Mouse (Mus musculus) left cerebral cortex, postnatal 36 days (tissue): ENCODE results near the gene Shld2. TPM values are rescaled to one million over a fixed set of nuclear protein-coding genes. Genes with fewer than 3 reads are reported as not detected.
A peak's percentile ranks its signal among the peaks of the same experiment; 100 is the strongest.
"Not testable (repeated sequence)": the region's sequence is repeated elsewhere in the genome, so short reads cannot be mapped to it uniquely, and the experiment has no call there.

Experiments
- DNase-seq, 2 experiments: peaks; one replicate each; pipeline ENCODE4 v3.0.0; 2021 to 2022; ENCODE audit warnings: low spot score in 2 of 2, mixed read lengths in 1 of 2
- intact Hi-C: fragments of 180-260 bp; cut with DNase I; formaldehyde crosslinking; loops from one replicate; pipeline ENCODE4 v1.15.1; 2025
- total RNA-seq, 2 experiments: library from RNA; stranded (reverse); gene quantifications; 2 replicates each; pipeline ENCODE4 v1.2.3; 2021

The Shld2 gene
- total RNA-seq, 2 experiments from 2014 or later, result 12.5 to 14.0 TPM

DNA sequence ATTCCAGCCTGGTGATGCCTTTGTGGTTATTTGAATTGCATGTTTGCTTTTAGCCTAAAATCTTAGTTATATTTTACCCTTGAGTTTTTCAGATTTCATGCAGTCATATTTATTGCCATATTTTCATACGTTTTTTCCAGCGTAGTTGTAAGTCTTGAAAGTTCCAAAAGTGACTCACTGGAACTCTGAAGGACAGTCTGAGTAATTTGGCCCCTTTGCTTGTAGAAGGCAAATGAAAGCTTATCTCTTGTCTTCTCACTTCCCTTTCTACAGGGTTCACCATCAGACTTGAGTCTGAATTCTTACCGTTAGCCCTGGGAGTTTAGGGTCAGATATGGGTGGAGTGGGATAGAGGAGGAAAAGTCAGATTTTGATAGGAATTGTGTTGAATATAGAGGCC lies 16.3 kb upstream of the Shld2 start:
- no peak for DNase-seq
- intact Hi-C loops, result no loop called here

DNA sequence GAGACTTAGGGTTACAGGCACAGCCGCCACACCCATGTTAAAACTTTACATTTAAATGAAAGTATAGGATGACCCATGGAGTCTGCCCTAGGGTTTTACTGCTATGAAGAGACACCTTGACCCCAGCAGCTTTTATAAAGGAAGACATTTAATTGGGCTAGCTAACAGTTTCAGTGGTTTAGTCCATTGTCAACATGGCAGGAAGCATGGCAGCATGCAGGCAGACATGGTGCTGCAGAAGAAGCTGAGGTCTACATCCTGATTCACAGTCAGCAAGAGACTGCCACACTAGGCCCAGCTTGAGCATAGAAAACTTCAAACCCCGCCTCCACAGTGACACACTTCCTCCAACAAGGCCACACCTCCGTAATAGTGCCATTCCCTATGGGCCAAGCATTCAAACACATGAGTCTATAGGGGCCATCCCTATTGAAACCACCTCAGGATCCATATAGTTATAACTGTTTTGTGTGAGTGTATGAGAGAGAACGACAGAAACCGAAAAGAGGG lies 13.3 kb upstream of the Shld2 start:
- intact Hi-C loops, result no loop called here
- DNase-seq, result no peak

DNA sequence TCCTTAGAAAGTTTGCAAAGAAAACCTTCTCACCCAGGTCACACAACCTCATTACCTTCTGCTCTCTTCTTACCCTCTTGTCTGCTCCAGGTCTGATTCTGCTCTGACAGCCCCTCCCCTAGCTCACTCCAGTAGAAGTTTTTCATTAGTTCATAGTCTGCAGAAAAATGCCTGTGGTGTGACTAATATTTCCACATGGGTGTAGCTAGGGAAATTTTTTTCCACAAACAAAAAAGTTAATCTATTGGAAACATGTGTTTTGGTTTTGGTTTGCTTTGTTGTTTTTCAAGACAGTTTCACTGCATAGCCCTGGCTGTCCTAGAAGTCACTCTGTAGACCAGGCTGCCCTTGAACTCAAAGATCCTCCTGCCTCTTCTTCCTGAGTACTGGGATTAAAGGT lies 7.8 kb upstream of the Shld2 start:
- intact Hi-C loops, result no loop called here
- no peak for DNase-seq

DNA sequence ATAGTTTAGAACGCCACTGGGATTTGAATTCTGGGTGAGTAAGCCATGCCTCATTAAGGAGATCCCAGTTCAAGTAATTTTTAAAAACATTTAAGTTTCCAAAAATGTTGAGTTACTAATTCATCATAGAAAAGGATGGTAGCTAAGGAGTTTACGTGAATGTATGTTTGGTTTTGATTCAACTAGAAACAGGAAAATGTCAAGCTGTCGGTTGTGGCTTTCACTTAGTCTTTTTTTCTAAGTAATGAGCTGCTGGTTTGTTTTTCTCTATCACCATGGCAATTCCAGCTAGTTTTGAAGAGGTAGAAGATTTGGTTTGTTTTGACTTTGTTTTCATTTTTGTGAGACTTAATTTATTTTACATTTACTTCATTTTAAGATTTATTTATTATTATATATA lies 7.1 kb upstream of the Shld2 start:
- DNase-seq, result no peak
- intact Hi-C loops, result no loop called here

DNA sequence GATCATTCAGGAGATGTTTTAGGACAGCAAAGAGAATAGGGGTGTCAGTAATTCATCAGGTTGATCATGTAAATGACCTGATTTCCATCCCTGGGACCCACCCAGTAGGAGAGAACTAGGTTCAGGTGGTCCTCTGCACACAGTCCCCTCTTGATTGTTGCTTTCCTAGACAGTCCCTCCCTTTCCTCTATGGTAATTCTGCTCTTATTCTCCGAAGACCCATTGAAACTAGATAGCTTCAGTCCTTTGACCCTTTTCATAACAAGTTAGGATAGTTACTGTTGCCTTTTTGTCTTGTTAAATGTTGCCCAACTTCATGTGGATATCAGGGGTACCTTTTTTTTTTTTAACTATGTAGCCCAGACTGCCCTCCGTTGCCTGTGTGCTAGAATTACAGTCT lies 6.1 kb upstream of the Shld2 start:
- no peak for DNase-seq
- intact Hi-C loops, result no loop called here

DNA sequence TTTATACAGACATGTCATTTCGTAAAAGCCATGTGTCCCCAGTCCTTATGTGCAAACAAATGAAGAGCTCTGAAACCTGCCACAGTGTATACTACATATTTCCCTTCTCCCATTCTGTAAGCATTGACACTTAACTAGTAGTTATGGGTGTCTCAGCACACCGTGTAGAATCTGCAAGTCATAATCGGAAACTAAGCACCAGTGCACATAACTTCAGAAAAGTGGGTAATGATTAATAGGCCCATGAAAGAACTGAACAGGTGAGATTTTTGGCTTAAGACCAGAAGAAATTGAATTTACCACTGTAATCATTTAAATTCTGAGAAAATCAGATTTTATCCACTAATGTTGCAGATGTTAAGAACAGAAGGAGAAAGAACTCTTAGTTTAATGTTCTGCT lies 4.5 kb upstream of the Shld2 start:
- DNase-seq, result no peak
- intact Hi-C loops, result loop anchor here (5.0 kb wide), 1 partner anchor 42 kb away; no protein-coding TSS in a partner anchor

DNA sequence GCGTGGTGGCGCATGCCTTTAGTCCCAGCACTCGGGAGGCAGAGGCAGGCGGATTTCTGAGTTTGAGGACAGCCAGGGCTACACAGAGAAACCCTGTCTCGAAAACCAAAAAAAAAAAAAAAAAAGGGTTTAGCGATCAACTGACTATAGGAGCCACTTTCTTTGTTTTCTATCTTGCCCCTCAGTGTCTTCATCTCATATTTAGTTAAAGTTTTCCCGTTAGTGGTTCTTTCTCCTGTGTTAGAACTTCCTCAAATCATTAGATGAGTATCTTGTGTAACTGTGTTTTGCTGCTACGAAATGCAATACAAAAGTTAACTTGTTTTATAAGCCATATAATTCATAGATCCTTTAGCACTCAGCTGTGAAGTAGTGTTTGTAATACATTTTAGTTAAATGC lies 4.1 kb upstream of the Shld2 start:
- intact Hi-C loops, result loop anchor here (5.0 kb wide), 1 partner anchor 42 kb away; no protein-coding TSS in a partner anchor
- not testable (repeated sequence) for DNase-seq

DNA sequence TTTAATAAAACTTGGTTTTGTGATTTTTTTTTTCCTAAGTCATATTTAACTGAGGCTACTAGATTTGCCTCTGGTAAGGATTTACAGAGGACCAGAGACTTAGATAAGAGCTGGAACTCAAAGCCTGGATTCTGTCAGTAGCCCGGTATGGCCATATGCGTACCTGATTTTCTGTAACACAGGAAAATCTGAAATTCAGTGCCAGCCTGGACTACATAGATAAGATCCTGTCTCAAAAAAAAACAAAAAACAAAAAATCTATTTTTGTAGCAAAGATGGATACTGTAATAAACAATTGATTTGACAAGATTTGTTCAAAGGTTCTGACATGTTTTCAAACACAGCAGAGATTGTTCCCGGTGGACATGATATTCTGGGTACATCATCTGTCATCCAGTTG lies 3.3 kb upstream of the Shld2 start:
- DNase-seq, result no peak
- intact Hi-C loops, result loop anchor here (5.0 kb wide), 1 partner anchor 41 kb away; no protein-coding TSS in a partner anchor

DNA sequence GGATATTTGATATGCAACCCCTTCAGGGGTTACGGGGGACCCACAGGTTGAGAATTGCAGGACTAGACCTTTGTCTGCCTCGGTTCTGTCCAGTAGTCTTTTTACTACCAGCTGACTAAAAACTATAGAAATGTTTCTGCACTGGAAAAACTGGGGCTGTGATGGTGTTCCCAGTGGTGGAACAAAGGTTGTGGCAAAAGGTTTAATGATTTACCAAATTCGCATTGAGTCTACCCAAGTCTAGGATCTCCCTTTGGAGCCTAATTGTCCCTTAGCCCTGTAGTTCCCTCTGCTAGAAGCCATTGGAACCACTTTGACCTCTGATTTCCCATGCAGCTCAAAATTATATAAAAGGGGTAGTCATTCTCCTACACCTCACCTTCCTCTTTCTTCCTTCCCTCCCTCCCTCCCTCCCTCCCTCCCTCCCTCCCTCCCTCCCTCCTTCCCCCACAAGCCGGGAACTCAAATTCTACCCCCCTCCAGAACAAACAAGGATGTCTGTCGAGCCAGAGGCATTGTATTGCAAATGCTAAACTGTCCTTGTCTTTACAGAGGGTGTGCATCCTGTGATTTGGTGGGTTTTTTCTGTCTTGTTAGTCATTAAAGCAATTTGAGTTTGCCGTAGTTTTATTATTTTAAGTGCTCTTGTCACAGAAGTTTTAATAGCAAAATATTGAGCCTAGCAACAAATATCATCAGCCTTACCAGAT lies 2.2 kb upstream of the Shld2 start:
- intact Hi-C loops, result loop anchor here (5.0 kb wide), 1 partner anchor 40 kb away; no protein-coding TSS in a partner anchor
- no peak for DNase-seq

DNA sequence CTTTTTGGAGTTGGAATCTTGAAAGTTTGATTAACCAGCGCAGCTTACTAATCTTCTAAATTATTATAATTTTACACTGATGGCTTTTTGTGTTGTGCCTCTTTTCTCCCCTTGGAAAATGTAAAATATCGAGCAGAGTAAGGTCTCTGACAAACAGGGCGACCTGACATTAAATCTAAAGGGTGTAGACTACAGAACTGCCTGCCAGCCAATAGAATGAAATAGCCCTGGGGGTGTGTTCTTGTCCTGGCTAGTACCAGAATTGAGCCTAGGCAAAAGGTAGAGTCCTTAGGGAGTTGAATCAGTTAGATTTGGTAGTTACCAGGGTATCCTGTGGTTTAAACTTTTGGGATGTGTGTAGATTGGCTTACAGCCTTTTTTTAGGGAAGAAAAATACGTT lies 1.4 kb upstream of the Shld2 start:
- intact Hi-C loops, result loop anchor here (5.0 kb wide), 1 partner anchor 39 kb away; no protein-coding TSS in a partner anchor
- no peak for DNase-seq

DNA sequence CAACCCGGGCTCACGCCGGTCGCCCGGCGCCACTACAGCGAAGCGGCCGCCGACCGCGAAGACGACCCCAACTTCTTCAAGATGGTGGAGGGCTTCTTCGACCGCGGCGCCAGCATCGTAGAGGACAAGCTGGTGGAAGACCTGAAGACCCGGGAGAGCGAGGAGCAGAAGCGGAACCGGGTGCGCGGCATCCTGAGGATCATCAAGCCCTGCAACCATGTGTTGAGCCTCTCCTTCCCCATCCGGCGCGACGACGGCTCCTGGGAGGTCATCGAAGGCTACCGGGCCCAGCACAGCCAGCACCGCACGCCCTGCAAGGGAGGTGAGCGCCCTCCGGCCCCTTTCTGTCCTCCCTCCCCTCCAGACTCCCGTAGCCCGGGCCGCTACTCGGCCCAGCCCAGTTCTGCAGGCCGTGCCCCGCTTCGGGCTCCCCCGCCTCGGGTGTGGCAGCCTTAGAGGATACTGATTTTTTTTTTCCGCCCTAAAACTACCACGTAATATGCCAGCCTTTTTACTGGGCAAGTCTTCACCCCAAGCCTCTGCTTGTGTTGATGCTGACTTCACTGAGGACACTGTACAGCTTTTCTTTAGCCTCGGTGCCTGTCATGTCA lies 833 bp upstream of the Shld2 start:
- intact Hi-C loops, result loop anchor here (5.0 kb wide), 1 partner anchor 39 kb away; no protein-coding TSS in a partner anchor
- DNase-seq, result no peak

DNA sequence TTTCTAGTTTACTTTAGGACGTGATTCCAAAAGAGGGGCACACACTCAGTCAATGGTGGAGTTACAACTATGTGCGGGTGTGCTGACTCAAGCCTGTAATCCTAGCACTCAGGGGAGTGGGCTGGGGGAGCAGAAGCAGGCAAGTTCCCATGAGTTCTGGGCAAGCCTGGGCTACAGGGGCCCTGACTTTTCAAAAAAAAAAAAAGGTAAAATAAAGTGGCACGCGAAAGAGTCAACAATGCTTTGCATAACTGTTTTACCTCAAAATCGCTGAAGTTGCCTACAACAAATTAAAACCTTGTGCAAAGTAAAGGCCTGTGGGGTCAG lies 423 bp downstream of the Shld2 start:
- DNase-seq, result peak in 1 of 2 experiments; percentile 14
- intact Hi-C loops, result loop anchor here (5.0 kb wide), 1 partner anchor 38 kb away; no protein-coding TSS in a partner anchor

DNA sequence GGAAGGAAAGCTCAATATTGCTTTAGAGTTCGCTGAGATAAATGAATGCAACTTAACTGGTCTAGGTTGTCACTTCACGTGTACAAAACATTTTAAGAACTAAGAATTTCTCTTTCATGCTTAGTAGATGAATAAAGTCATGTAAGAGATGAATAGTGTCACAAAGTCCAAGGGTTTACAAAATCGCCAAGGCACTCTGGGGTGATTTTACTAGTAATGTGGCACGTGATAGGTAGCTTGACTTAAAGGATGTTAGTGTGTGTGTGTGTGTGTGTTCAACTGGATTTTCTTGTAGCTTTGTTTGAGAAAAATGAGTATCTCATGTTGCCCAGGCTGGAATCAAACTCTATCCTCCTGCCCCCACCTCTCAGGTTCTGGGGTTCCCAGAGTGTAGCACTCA lies 1.0 kb downstream of the Shld2 start:
- intact Hi-C loops, result no loop called here
- no peak for DNase-seq

DNA sequence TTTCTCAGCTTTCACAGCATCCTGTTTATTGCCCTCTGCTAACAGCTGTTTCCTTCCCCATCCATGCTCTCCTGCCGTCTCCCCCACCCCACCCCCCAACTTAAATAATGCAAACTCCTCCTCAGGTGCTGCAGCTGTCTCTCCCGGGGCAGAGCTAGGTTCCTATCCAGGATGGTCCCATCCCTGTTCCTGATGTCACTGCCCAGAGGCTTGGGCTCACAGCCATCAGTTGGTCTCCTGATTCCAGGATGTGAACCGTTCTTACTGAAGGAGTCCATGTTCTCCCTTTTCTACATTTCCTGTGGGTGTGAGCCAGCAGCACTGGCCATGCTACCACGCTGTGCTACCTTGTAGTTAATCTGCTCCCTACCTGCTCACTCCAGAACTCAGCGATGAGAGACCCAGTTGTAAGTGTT lies 7.0 kb downstream of the Shld2 start:
- intact Hi-C loops, result no loop called here
- no peak for DNase-seq

DNA sequence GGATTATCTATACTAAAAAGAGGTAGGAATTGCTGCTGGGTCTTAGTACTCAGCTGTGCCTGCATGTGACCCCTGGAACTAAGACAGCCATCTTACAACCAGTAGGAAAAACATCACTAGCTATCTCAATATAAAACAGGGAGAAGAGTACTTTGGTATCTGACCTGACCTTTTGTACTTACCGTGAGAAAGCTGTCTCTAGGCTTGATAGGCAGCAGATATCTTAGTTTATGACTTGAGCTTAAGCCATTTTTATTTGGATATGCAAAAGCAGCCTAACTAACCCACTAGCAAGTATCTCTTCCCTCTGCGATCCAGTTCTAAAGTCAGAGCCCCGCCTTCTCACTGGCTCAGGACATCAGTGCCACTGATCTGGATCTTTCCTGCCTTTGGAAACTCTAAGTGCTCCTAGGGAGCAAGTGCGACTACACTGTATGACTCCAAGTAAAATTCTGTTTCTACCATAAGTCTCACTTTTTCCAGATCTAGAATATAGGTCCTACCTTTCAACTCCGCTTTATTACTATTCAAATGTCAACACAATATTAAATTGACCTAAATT lies 7.5 kb downstream of the Shld2 start:
- intact Hi-C loops, result no loop called here
- DNase-seq, result no peak

DNA sequence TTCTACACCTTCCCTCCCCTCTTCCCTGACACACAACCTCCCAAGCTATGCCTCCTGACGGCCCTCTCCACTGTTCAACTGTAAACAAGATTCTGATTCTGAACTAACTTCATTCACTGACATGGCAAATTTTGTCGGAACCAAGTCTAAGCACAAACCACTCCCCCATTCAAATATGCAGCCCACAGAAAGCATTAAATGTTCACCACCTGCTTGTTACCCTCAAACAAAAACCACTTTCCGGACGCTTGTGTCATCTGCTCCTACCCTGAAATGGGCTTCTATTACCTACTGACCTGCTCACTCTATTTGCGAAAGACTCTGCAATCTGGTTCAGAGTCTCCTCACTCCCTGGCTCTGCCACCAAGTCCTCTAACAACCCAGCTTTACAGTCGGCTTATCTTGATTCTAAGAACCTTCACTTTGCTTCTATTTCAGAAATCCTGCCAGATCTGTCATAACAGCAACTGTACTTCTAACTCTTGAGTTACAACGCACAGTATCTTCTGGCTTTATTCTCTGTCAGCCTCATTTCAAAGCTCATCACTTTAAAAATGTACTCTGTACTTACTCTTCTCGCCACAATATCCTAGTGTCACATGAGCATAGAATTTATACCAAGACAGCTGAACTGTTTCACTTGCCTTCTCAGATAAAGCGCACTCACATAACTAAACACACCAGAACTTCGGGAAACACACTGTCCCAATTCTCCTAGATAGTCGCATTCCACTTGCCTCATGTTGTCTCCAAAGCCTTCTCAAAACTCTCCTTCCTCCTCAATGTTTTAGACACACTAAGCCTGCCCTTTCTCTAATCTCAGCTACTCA lies 11.2 kb downstream of the Shld2 start:
- DNase-seq, result no peak
- intact Hi-C loops, result no loop called here

DNA sequence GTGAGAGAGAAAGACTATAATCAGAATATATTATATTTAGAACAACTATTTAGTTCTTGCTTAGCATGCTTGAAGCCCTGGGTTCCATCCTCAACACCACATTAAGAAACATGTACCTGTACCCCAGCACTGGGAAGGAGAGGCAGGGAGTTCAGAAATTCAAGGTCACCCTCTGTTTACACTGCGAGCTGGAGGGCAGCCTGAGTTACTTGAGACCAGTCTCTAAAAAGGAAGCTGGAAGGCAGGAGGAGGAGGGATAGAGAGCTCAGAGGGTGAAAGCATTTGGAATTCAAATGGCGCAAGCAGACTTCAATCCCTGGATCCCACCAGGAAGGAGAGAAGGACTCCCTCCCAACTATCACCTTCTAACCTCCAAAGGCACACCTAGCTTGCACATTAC lies 12.7 kb downstream of the Shld2 start:
- DNase-seq, result no peak
- intact Hi-C loops, result no loop called here

DNA sequence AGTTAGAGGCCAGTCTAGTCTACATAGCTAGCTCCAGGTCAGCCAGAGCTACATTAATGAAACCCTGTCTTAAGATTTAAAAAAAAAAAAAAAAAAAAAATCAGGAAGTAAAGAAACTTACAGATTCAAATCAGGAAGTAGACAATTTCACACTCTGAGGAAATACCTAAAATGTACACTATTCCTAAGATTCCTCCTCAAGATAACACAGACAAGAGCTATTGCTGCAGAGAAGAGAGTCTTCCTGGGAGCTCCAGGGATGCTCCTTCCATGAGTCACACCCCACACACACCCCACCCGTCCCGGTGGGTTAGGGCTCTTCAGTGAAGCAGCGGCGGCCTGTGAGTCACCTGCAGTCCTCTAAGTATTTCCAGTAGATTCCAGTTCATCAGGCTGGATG lies 13.3 kb downstream of the Shld2 start:
- intact Hi-C loops, result no loop called here
- no peak for DNase-seq

DNA sequence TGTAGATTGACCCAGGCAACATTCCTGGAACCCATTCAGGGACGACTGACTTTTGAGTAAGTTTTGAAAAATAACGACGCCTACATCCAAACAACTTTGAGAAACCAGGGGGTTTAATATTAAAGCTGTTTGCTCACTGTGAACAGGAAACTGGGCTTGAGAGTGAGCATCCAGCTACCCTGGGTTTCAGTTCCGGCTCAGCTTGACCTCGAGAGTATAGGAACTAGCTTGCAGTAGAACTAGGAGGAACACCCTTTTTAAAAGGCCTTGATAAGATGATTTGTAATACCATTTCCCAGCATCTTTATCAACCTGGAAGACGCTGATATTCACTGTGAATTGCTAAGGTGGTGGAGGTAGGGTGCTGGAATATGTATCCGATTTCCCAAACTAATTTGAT lies 13.9 kb downstream of the Shld2 start:
- DNase-seq, result no peak
- intact Hi-C loops, result no loop called here

DNA sequence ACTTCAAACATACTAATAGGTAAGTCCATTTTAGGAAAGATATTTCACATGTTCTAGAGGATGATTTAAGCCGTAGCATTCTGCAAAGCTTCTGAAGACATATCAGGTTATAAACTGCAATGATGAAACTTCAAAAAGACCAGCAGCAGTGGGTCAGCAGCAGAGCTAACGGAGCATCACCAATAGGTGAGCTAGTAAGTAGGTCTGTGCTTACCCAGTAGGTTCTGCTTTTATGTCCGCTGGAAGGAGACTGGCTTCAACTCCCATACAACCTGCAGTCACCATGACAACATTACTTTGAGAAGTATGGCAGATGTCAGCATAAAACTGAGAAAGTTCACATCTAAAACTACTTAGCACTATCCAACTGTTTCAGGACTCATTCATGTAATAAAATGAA lies 16.7 kb downstream of the Shld2 start:
- intact Hi-C loops, result no loop called here
- no peak for DNase-seq
